Comparison of ENCODE assay signal across 8 mouse cellular contexts in the genomic region with DNA sequence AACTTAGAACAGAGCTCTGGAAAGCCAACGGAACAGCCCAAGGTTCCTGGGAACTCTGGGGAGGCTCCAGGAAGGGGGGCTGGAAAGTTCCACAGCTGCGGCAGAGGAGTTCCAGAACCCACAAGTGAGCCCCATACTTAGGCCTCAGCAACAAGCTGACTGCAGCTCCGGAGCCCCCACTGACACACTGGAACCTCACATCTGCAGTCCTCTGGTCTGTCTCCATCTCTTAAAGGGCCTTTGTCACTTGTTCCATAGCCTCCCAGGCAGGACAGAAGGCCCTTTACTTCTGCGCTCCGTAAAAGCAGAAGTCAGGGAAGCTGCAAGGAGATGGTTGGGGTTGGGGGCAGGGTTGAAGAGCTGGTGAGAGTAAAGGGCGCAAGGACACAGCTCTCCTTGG. TPM values are rescaled to one million over a fixed set of nuclear protein-coding genes. Genes with fewer than 3 reads are reported as not detected.
DNase-seq lines count a peak whose midpoint lies in the region; ATAC-seq and TF ChIP-seq lines count a peak whose summit lies in the region.
"Had no signal": no experiment of that assay in that cellular context is flagged by ENCODE, and none has a peak within 500 bp of the region (broad histone marks: within the 10 kb centered on the region; RNA-seq: fewer than 3 reads in every experiment).

No protein-coding gene starts in this region.

- H3K27ac ChIP-seq in kidney, embryonic 14.5 days (ENCODE audit: low read depth, low read length) = peak overlapping the region; percentile 63; the same call in 1 of the 2 replicates
- H3K27ac ChIP-seq in bone marrow, adult 2 months (ENCODE audit: control insufficient read depth, insufficient read depth, low read depth, low read length, poor library complexity) = peak overlapping the region; percentile 68
- H3K27ac ChIP-seq in cortical plate, adult 2 months (ENCODE audit: insufficient read depth, low read length) = peak overlapping the region; percentile 76
- H3K27ac ChIP-seq in limb, embryonic 11.5 days (replicated peaks; ENCODE audit: low read depth, low read length) = 0 out of 2 replicates have a peak overlapping the region, but pooled peaks have one; percentile 18

- peaks cover 3% of the 10 kb centered on the region; the same call in 1 of the 2 replicates for H3K36me3 ChIP-seq in kidney, embryonic 14.5 days (ENCODE audit: control insufficient read depth, insufficient read depth, low read length)
- H3K36me3 ChIP-seq in limb, embryonic 11.5 days (ENCODE audit: control insufficient read depth, insufficient read depth, low read length) = no peaks in the 10 kb centered on the region

- no peak overlapping the region for H3K9ac ChIP-seq in kidney, embryonic 14.5 days (ENCODE audit: low read depth, low read length)
- no peak overlapping the region for H3K9ac ChIP-seq in limb, embryonic 11.5 days (ENCODE audit: low read length)

- H3K9me3 ChIP-seq in kidney, embryonic 14.5 days (ENCODE audit: control insufficient read depth, low read length) = no peaks in the 10 kb centered on the region
- H3K9me3 ChIP-seq in limb, embryonic 11.5 days (ENCODE audit: control insufficient read depth, low read length) = no peaks in the 10 kb centered on the region

- WGBS in kidney, embryonic 14.5 days = 35% methylated on average over 6 of the region's 6 CpGs
- 41% methylated on average over 6 of the region's 6 CpGs for WGBS in bone marrow, adult 2 months
- WGBS in limb, embryonic 11.5 days = 63% methylated on average over 6 of the region's 6 CpGs

- H3K4me2 ChIP-seq in kidney, embryonic 14.5 days (replicated peaks; ENCODE audit: low read depth, low read length) = peak overlapping the region; percentile 4; the same call in 1 of the 2 replicates
- H3K4me2 ChIP-seq in limb, embryonic 11.5 days (ENCODE audit: low read depth, severe bottlenecking) = no peak overlapping the region

- no peak overlapping the region for H3K4me3 ChIP-seq in kidney, embryonic 14.5 days (ENCODE audit: low read length)
- no peak overlapping the region for H3K4me3 ChIP-seq in bone marrow, adult 2 months (replicated peaks; ENCODE audit: control insufficient read depth, low read depth, low read length)
- no peak overlapping the region for H3K4me3 ChIP-seq in cortical plate, adult 2 months (ENCODE audit: insufficient read depth, low read length)
- H3K4me3 ChIP-seq in limb, embryonic 11.5 days (ENCODE audit: low read depth, low read length) = no peak overlapping the region
- H3K4me3 ChIP-seq: erythroblast, embryonic 14.5 days had no signal

- no peak for TF ChIP-seq POLR2A in bone marrow, adult 2 months (IDR thresholded peaks at IDR 0.05; ENCODE audit: borderline replicate concordance, control insufficient read depth, low read depth, low read length)
- TF ChIP-seq POLR2A in cortical plate, adult 2 months (IDR thresholded peaks at IDR 0.05; ENCODE audit: extremely low read depth, insufficient read depth, low read length) = no peak

- no peaks in the 10 kb centered on the region for H3K27me3 ChIP-seq in kidney, embryonic 14.5 days (ENCODE audit: control insufficient read depth, insufficient read depth, low read length)
- H3K27me3 ChIP-seq in limb, embryonic 11.5 days (ENCODE audit: control insufficient read depth, insufficient read depth, low read length) = no peaks in the 10 kb centered on the region

- H3K4me1 ChIP-seq in kidney, embryonic 14.5 days (ENCODE audit: control insufficient read depth, insufficient read depth, low read length) = peaks cover 45% of the 10 kb centered on the region
- H3K4me1 ChIP-seq in bone marrow, adult 2 months (ENCODE audit: control insufficient read depth, insufficient read depth, low read length) = no peaks in the 10 kb centered on the region; the same call in 1 of the 2 replicates
- H3K4me1 ChIP-seq in cortical plate, adult 2 months (ENCODE audit: control insufficient read depth, insufficient read depth, low read length) = peaks cover 5% of the 10 kb centered on the region
- peaks cover 30% of the 10 kb centered on the region for H3K4me1 ChIP-seq in limb, embryonic 11.5 days (ENCODE audit: control insufficient read depth, insufficient read depth, low read length)

- no peak for DNase-seq in kidney, postnatal 4 days
- DNase-seq in limb, embryonic 11.5 days (ENCODE audit: low spot score) = no peak
- no peak for DNase-seq in cerebellum, adult 18-20 months

- ATAC-seq in kidney, embryonic 14.5 days (ENCODE audit: low FRiP score, low TSS enrichment) = no peak; the same call in 1 of the 2 replicates
- no peak for ATAC-seq in limb, embryonic 11.5 days (ENCODE audit: insufficient number of reproducible peaks, low FRiP score, low TSS enrichment, low read depth)
- ATAC-seq in monocyte, adult 5-6 weeks (replicated peaks; ENCODE audit: insufficient number of reproducible peaks, low FRiP score, low TSS enrichment, poor library complexity, severe bottlenecking) = no peak

- TF ChIP-seq CTCF in bone marrow, adult 2 months (IDR thresholded peaks at IDR 0.05; ENCODE audit: control insufficient read depth, insufficient read depth, low read length) = no peak
- no peak for TF ChIP-seq CTCF in cortical plate, adult 2 months (IDR thresholded peaks at IDR 0.05; ENCODE audit: extremely low read depth, insufficient read depth, low read length)

RNA-seq across cellular contexts. Expression of a gene that starts 23.0 kb away (rescaled TPM):
- polyA plus RNA-seq in kidney, embryonic 14.5 days (2014; fragmentation: Nextera tagmentation; extraction: Ambion mirVana) = 21.3 and 34.2 TPM in 2 replicates
- 3.2 and 8.2 TPM in 2 replicates for polyA plus RNA-seq in bone marrow, adult 2 months (2011; ENCODE audit: insufficient read depth, insufficient read length, low replicate concordance, missing spikeins)
- polyA plus RNA-seq in cortical plate, adult 2 months (2012; rRNA removed) = 4.9 and 5.6 TPM in 2 replicates
- 25.2 and 27.5 TPM in 2 replicates for polyA plus RNA-seq in limb, embryonic 11.5 days (2014; fragmentation: Nextera tagmentation; extraction: Ambion mirVana)
- 2.9 to 3.8 TPM (median 2.9 TPM) in 3 replicates for total RNA-seq in monocyte, adult 5-6 weeks (2017)

Comparison
In these comparisons a context has a peak if more than half of its experiments do, and no peak if none do; other contexts are left out.
1. H3K27ac ChIP-seq: peak in every context shown above with its lines; median percentile 76 in cortical plate, adult 2 months; 68 in bone marrow, adult 2 months; 63 in kidney, embryonic 14.5 days; 18 in limb, embryonic 11.5 days.